Mouse (Mus musculus) c-Kit-positive CD71-negative TER-119-negative erythroid progenitor cells, embryonic 14.5 days (primary cell): ENCODE results near the gene Gpc5.

Experiments used
- DNase-seq: peaks from one replicate; pipeline ENCODE4 v3.0.0-alpha.2; 2013; ENCODE audit warnings: low read depth

The Gpc5 gene

DNA sequence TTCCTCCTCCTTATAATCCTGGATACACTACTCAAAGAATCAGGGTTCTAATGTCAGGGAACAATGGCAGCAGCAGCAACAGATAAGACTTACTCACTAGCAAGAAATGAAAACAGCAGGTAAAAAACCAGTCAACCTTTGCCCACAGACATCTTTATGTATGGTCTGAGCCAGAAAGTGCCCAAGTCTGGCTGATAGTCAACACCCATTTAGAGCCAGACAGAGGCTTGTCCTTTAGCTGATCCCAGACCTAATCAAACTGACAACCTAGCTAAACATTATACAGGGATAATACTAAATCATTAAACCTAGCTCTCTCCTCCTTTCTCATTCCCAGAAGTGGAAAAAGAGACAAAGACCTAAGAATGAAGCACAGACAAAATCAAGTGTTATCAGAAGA lies 1225.5 kb downstream of the Gpc5 start:
- DNase-seq = no peak

DNA sequence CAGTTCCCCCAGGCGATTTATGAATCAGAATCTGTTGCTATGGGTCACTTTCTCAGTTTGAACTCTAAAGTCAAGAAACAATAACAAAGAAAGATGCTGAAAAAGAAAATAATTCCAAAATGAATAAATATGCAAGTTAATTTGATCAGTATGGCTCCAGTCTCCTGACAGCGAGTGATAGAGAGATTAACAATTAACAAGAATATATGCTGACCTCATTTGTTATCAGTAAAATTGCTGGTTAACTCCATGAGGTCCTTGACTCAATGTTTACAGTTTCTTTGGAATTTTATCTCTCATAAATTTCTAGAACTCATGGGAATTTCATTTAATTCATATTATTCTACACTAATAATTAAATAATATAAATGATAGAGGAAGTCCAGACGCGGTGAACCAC lies 1244.2 kb downstream of the Gpc5 start:
- no peak for DNase-seq

DNA sequence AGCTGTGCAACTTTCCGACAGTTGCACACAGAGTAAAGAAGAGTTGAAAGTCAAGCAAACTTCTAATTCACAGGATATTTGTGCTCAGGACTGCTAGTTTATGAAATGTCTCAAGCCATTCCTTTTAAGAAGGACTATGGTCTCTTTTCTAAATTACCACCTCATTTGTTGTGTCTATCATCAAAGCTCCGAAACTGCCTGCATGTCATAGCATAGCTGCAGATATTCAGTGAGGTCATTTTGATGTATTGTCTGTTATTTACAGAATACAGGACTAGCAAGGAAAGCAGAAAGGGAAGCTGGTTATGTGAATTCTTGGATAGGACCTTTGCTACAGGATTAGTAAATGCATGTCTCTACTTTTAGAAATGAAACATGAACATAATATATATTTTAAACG lies 1246.4 kb downstream of the Gpc5 start:
- DNase-seq = no peak

DNA sequence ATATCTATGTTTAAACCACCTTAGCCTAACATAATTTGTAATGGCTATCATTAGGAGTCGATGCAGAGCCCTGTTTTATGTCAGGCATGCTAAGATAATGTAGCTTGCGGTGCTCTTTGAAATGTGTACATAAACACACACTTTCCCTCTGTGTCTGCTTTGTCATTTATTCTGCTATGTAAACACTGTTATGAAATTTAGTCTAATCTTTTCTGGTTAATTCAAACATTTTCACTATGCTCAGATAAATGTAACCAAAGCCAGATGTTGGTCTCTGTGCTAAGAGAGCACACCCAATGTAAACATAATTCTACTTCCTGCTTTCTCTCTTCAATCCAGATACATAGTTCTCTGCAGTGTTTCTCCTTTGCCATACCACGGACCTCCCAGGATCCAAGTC lies 1256.5 kb downstream of the Gpc5 start:
- DNase-seq = no peak

DNA sequence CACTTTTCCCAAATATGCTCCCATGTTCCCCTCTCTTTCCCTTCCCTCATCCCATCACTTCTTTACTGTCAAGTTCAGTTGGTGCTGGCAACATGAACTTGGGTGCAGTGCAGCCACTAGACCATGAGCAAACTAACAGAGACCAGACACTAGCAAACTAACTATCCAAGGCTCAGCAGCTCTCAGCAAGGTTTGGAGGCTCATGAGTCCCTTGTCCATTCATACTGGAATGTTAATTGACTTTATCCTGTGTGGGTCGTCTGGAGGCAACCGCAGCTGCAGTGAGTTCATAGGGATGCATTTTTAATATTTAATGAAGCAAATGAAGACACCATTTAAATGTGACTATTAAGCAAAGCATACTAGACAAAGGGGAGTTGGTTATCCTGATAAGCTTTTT lies 1292.6 kb downstream of the Gpc5 start:
- DNase-seq = no peak

DNA sequence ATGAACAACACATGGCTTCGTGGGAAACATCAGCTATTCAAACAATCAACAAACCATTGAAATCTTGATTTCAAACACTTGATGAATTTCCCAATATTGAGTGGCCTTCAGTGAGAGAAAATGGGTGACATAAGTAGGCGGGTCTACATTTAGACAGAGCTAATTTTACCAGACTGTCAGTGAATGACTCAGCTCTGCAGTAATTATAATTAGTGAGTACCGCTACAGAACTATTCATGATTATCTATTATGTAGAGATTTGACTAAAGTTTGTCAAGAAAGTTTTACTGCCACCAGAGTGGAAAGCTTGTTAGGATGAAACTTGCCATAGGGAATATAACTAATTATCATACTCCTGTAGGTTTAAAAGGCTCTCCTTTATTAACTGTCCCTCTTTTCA lies 1323.5 kb downstream of the Gpc5 start:
- DNase-seq = no peak

DNA sequence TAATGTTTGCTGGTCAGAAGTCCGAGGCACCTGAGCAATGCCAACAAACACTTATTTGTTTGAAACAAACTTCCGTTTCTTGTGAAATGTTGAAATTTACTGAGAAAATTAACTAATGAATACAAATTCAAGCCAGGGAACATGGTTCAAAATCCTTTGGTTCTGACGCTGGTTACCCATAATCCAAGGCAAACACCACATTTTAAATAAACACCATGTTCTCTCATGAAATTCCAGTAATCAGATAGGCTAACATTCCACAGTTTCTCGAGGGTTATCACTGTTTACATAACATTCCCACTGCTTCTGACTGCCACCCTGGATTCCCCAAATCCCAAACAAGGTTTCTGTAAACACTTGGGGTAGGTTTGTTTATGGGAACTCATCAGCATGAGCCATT lies 1356.2 kb downstream of the Gpc5 start:
- no peak for DNase-seq

DNA sequence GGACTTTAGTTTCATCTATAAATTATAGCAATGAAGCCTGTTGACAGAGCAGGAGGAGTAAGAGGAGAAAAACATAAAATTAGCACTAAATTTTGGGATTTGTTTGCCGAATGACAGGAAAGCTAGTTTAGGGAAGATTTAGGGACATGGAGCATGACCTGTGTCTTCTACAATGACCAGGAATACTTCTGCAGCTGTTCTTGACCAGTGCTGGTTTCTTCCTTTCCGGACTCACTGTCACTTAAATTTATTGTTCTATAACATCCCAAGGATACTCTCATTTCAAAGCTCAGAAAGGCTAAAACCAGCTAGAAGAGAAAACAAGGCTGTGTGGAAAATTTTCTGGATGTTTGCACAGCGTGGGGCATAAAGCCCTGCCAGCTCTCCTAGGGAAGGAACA lies 1361.3 kb downstream of the Gpc5 start:
- no peak for DNase-seq

DNA sequence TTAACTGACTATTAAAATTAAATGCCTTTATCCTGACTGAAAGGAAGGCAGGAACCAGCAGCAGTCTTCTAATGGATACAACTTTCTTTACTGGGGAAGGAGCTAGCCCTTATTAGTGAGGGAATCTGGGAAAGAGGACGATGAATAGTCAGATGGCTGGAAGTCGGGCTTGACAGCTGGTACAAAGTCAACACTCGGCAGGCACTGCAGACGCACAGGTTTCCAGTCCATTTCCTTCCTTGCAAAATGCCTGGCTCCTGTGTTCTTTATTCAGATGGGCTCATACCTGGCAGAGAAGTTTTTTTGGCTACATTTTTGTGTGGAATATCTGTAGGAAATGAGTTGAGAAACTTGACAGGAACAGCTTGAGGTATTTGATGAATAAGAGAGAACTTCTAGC lies 1364.2 kb downstream of the Gpc5 start:
- no peak for DNase-seq

DNA sequence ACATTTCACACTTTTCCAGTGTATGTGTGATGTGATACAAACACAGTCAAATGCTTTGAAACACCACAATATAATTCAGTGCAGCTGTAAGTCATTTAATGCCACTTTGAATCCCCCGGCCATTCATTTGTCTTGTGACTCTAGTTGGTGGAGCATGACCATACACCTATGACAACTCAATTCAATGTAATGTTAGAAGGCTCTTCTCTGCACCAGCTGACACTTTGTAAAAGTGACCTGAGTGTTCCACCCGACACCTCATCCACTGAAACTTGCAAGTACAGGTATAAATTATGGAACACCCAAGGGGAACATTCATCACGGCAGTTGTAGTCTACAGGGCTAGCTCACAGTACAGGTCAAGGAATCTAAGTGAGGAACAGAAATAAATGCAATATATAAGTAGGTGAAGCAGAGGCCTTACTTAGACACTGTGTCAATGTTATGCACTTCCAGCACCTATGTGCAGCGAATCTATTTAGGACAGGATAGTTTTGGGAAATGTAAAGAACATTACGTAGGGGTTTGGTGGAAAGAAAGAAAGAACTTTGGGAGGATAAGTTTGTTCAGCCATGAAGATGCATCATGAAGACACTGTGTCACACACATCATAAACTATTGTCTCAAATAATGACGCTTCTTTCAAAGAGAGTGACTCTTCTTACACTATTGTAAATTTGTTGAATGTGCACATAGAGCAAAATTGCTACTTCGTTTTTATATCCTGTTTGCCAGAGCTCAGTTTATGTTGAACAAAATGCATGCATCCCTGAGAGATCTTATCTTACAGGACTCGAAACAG lies 1381.6 kb downstream of the Gpc5 start:
- no peak for DNase-seq

DNA sequence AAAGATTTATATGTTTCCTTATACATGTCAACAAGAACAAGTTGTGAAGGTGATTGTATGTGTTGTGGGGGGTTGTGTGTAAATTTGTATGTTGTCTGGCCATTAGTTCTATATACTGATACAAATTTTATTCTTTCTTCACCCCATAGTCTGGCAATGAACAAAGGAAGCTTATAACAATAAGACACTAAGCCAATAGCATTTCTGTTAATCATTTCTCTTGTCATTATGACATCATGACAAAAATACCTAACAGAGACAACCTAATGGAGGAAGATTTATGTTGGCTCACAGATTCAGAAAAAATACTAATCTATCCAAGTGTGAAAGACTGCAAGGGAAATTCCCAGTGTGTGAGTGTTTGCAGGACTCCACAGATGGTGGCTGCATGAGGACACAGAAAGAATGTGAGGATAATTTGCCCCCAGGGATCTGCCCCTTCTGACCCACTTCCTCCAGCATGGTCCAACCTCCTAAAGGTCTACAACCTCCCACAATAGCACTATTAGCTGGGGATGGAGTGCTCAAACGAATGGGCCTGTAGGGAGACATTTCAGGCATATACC lies 1402.4 kb downstream of the Gpc5 start:
- no peak for DNase-seq

DNA sequence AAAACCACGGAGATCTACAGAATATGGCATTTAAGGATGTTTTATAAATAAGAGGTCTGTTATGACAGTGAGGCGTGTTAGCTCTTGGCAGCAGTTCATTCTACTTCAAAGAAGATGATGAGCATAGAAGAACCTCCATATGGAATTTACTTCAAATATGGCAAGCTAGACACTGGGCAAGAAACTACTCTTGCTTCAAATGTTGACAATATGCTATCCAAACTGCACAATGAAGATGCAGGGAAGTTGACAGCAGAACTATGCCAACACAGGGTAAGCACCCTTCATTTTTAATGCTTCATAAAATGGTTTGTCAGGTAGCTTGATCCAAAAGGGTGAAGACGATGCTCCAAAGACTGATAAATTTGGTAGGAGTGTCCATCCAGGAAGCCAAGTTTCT lies 1446.2 kb downstream of the Gpc5 start:
- DNase-seq = no peak

DNA sequence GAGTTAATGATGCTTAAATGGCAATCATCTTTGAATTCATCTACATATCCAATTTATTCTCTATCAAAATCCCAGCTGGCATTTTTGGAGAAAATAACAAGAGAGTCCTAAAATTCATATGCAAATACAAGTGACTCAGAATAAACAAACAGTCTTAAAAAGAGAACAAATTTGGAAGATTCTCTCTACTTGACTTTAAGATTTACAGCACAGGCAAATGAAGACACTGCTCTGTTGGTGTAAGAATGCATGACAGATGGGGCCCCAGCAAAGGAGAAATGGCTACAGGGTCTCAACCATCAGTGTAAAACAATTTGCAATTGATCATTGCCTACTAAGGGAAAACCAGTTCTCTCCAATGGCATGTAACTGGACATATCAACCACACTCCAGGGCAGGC lies 1451.7 kb downstream of the Gpc5 start:
- DNase-seq = no peak

DNA sequence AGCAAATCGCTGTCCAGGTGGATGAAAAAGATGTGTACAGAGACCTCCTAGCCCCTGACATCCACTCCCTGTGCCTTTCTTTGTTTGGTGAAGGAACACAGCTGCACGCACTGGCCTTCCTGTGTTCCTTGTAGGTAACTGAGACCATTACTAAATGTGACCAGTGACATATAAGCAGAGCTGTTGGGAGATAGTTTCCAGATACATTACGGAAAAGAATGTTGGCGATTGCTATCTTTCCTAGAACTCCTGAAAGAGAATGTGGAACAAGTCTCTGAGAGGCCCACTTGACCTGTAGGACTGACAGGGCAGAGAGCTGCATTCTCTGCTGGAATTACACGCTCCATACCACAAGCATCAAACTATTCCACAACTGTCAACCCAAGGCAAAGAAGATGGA lies 1459.4 kb downstream of the Gpc5 start:
- no peak for DNase-seq

DNA sequence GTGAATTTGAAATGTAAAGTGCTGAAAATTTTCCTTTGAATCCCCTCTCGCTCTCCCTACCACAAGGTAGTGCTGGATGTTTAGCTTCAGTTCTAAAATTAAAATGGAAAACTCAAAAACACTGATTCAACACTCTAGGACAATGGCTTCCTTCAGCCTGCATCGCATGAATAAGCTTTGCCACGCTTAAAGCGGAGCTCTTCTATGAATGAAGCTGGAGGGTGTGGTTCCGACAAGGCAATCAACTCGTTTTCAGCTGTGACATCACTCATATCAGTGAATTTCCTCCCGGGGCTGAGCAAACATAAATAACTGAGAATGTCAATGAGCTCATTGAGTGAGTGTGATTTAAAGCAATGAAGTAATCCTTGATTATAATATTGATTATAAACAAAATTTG lies 1461.3 kb downstream of the Gpc5 start:
- no peak for DNase-seq

DNA sequence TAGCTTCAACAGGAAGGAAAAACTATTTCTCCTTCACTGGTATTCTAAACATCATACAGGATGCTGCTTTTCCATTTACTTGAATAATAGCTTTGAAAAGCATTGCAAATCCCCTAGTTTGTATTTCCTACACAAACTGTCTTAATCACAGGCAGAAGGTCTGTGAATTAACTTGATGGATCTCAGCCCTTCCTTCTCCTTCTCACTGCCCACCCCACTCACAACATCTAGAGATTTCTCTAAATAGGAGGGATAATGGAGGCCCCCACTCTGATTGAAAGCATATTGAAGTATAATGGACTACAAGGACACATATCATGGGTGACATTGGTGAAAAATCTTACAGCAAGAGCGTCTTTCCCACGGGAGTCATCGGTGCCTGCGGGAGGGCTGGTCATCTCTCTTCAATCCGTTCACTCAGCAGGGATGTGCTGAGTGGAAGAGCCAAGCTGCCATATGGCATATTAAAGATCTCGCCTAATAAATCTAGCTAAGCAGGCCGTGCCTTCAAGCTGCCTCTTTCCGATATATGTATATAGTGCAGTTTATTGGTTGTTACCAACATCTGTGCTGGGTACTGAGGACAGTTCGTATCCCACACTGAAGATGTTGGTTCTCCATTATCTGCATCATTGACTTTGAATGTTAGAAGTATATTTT lies 1466.3 kb downstream of the Gpc5 start:
- DNase-seq = no peak

DNA sequence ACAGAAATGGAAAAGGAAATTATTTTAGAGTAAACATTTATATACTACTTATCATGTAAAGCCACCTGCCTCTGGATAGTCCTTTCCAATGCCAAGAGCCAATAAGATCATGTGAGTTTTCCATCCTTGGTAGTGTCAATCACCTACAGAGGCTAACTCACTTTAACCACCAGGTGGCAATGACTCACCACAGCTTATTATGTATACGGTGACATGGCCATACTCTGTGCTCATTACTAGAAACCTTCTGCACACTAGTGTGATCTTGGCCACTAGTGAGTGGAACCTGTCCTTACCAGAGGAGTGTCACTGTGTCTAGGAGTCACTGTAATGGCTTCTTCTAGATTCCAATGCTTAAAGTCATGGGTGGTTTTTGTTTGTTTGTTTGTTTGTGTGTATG lies 1468.0 kb downstream of the Gpc5 start:
- DNase-seq = peak; percentile 1
